Mouse (Mus musculus) heart, embryonic 11.5 days (tissue): ENCODE results near the gene Oxa1l. TPM values are rescaled to one million over a fixed set of nuclear protein-coding genes. Genes with fewer than 3 reads are reported as not detected.

Source experiments
- ATAC-seq: fragments of 200-750 bp; cut with Nextera tagmentation; replicated peaks from 2 replicates; pipeline ENCODE4 v1.8.0; 2017; ENCODE audit warnings: moderate library complexity; ENCODE audit not compliant: insufficient number of reproducible peaks, low FRiP score, low TSS enrichment
- H3K27ac ChIP-seq: fragments of 300-500 bp; sonication (generic); 2 replicates; pipeline ENCODE4 v1.5.1; 2014; ENCODE audit warnings: mild to moderate bottlenecking, low read depth, low read length
- H3K27me3 ChIP-seq: fragments of 300-500 bp; sonication (generic); 2 replicates; pipeline ENCODE4 v1.6.1; 2014; ENCODE audit warnings: mild to moderate bottlenecking, low read length, mixed read lengths; ENCODE audit not compliant: control insufficient read depth, insufficient read depth
- H3K36me3 ChIP-seq: fragments of 300-500 bp; sonication (generic); 2 replicates; pipeline ENCODE4 v1.6.1; 2014; ENCODE audit warnings: mild to moderate bottlenecking, low read length, moderate library complexity, mixed read lengths; ENCODE audit not compliant: control insufficient read depth, insufficient read depth
- H3K4me1 ChIP-seq: fragments of 300-500 bp; sonication (generic); 2 replicates; pipeline ENCODE4 v1.6.1; 2014; ENCODE audit warnings: low read length; ENCODE audit not compliant: control insufficient read depth, insufficient read depth
- H3K4me2 ChIP-seq: fragments of 300-500 bp; sonication (generic); 2 replicates; pipeline ENCODE4 v1.6.1; 2014; ENCODE audit warnings: mild to moderate bottlenecking, moderate library complexity
- H3K4me3 ChIP-seq: fragments of 300-500 bp; sonication (generic); 2 replicates; pipeline ENCODE4 v1.5.1; 2014; ENCODE audit warnings: low read depth, low read length
- H3K9ac ChIP-seq: fragments of 300-500 bp; sonication (generic); 2 replicates; pipeline ENCODE4 v1.6.1; 2014; ENCODE audit warnings: mild to moderate bottlenecking, low read depth, low read length, moderate library complexity
- H3K9me3 ChIP-seq: fragments of 300-500 bp; sonication (generic); replicated peaks from 2 replicates; pipeline ENCODE4 v1.6.1; 2016; ENCODE audit warnings: low read length; ENCODE audit not compliant: control insufficient read depth
- WGBS: fragments of 180-500 bp; shearing (Covaris S2); extraction: QIAGEN DNeasy Blood & Tissue Kit; methylation state at CpG from one replicate; pipeline ENCODE4 v1.1.7; 2014; ENCODE audit not compliant: insufficient replicate concordance; 5-methylcytosine and 5-hydroxymethylcytosine counted together
- polyA plus RNA-seq: library from polyadenylated mRNA; unstranded; fragments of >200 nt; fragmentation: Nextera tagmentation; extraction: Ambion mirVana; gene quantifications from 2 replicates; pipeline ENCODE4 v1.2.1, GENCODE M21; 2014

Gene Oxa1l
- polyA plus RNA-seq, 1 experiment from 2014 or later = 62.5 TPM

DNA sequence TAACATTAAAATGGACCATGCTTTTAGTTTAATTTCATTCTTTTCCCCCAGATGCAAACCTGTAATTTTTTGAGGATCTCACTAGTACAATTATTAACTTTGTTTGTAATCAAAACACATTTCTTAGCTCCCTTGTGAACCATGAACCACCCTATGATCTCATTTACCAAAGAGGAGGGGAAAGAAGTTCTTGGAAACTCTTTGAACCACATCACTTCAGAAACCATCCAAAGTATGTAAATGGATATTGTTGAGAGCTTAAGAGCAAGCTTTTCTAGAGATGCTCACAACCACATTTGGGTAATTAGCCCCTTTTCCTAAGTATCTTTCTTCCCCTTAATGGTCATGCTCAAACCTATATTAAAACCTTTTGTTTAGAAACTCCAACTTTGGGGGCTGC is 33.7 kb downstream of the Oxa1l start:
- Histone ChIP-seq H3K9ac (no peak overlapping the region), H3K27ac (no peak overlapping the region), H3K9me3 (no peaks in the 10 kb centered on the region), H3K4me1 (no peaks in the 10 kb centered on the region), H3K4me2 (no peak overlapping the region), H3K27me3 (no peaks in the 10 kb centered on the region), H3K36me3 (no peaks in the 10 kb centered on the region), H3K4me3 (no peak overlapping the region)
- no peak for ATAC-seq

- no peaks in the 10 kb centered on the region for H3K27me3 ChIP-seq
- H3K4me1 ChIP-seq = no peaks in the 10 kb centered on the region
- H3K27ac ChIP-seq = no peak overlapping the region
- H3K9ac ChIP-seq = no peak overlapping the region
- no peak for ATAC-seq
- no peaks in the 10 kb centered on the region for H3K36me3 ChIP-seq
- H3K4me3 ChIP-seq = no peak overlapping the region
- no peaks in the 10 kb centered on the region for H3K9me3 ChIP-seq
- no peak overlapping the region for H3K4me2 ChIP-seq
- whole genome bisulfite sequencing = 69% methylated on average over 7 of the region's 7 CpGs
Measured at GRCm38 (mm10) chr14:54396685-54397084, 36.1 kb downstream of the Oxa1l start.

DNA sequence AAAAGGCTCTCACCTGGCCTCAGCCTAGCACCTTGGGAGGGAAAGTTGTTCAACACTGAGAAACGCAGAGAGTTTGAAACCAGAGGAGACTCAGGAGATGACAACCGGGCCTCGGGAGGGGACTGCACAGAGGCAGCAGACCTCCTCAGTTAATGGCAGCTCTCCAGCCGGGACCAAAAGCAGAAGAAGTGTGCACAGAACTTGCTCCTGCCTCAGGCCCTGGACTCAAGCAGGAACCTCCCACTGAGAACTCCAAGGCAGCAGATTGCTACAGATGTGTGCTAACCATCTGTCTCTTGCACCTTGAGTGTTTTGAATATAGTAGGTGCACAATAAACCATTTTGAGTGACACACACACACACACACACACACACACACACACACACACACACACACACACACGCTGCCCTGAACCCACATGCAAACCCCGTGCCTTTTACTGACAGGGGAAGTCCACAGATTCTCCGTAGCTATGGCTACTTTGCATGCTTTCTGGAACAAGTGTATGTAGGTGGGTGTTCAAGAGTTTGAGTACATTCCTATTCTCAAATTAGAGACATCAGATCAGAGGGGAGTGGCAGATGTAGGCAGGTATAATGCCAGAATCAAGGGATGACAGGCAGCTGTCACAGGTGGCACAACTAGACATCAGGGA is 37.4 kb downstream of the Oxa1l start:
- no peaks in the 10 kb centered on the region for H3K27me3 ChIP-seq
- H3K4me3 ChIP-seq = no peak overlapping the region
- H3K27ac ChIP-seq = no peak overlapping the region
- H3K9ac ChIP-seq = no peak overlapping the region
- no peak for ATAC-seq
- no peaks in the 10 kb centered on the region for H3K36me3 ChIP-seq
- H3K4me2 ChIP-seq = no peak overlapping the region
- 74% methylated on average over 7 of the region's 7 CpGs for WGBS
- H3K9me3 ChIP-seq = no peaks in the 10 kb centered on the region
- no peaks in the 10 kb centered on the region for H3K4me1 ChIP-seq

DNA sequence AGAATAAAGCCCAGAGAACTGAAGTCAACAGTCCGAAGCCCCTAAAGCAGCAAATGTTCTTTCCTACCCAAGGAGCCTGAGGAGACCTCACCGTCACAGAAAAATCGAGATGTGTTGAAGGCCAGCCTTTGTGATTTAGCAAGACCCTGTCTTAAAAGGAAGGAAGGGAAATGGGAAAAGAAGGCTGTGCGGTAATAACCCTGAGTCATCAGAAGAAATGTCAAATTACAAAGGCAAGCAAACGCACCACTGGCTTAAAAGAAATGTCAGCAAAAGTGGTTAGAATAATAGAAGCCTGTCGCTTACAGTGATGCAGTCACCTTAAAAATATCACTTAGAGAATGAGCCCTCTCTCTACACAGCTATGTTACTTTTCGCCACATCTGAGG is 37.9 kb downstream of the Oxa1l start:
- no peaks in the 10 kb centered on the region for H3K4me1 ChIP-seq
- no peak overlapping the region for H3K4me3 ChIP-seq
- no peak for ATAC-seq
- H3K9me3 ChIP-seq = no peaks in the 10 kb centered on the region
- H3K27me3 ChIP-seq = no peaks in the 10 kb centered on the region
- no peaks in the 10 kb centered on the region for H3K36me3 ChIP-seq
- H3K4me2 ChIP-seq = no peak overlapping the region
- H3K9ac ChIP-seq = no peak overlapping the region
- whole genome bisulfite sequencing = 65% methylated on average over 7 of the region's 7 CpGs
- no peak overlapping the region for H3K27ac ChIP-seq

DNA sequence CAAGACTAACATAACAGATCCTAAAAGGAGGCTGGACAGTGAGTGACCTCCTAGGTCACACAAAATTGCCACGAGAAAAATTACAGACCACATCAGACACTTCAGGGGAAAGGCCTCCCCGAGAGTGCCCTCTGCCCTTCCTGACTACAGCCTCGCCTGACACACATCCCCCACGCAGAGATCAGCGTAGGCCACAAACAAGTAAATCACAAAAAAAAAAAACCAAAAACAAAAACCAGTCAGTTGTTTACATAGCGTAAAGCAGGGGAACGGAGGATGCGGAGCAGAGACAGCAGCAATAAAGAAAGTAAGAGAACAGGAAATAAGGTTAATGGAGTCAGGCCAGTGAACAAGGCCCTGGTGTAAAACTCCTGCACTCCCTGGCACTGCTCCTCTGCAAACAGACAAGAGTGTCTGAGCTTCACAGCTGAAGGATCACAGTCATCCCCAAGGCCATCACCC is 38.3 kb downstream of the Oxa1l start:
- Histone ChIP-seq H3K27me3 (no peaks in the 10 kb centered on the region), H3K4me3 (no peak overlapping the region), H3K36me3 (no peaks in the 10 kb centered on the region), H3K27ac (no peak overlapping the region), H3K9me3 (no peaks in the 10 kb centered on the region), H3K4me1 (no peaks in the 10 kb centered on the region), H3K9ac (no peak overlapping the region), H3K4me2 (no peak overlapping the region)
- ATAC-seq = no peak
- 49% methylated on average over 8 of the region's 8 CpGs for WGBS

- no peak overlapping the region for H3K4me2 ChIP-seq
- H3K36me3 ChIP-seq = no peaks in the 10 kb centered on the region
- no peak overlapping the region for H3K9ac ChIP-seq
- no peak for ATAC-seq
- H3K27me3 ChIP-seq = no peaks in the 10 kb centered on the region
- no peak overlapping the region for H3K27ac ChIP-seq
- no peak overlapping the region for H3K4me3 ChIP-seq
- 64% methylated on average over 3 of the region's 3 CpGs for WGBS
- no peaks in the 10 kb centered on the region for H3K4me1 ChIP-seq
- no peaks in the 10 kb centered on the region for H3K9me3 ChIP-seq
Measured at GRCm38 (mm10) chr14:54401723-54402122, 41.1 kb downstream of the Oxa1l start.

GRCm38 (mm10) chr14:54408336-54409056 is 47.9 kb downstream of the Oxa1l start:
- no peaks in the 10 kb centered on the region for H3K9me3 ChIP-seq
- no peak overlapping the region for H3K27ac ChIP-seq
- no peaks in the 10 kb centered on the region for H3K36me3 ChIP-seq
- 81% methylated on average over 25 of the region's 25 CpGs for WGBS
- peaks cover 13% of the 10 kb centered on the region for H3K4me1 ChIP-seq
- H3K4me3 ChIP-seq = no peak overlapping the region
- ATAC-seq = no peak
- H3K27me3 ChIP-seq = no peaks in the 10 kb centered on the region
- H3K9ac ChIP-seq = no peak overlapping the region
- no peak overlapping the region; the same call in 1 of the 2 replicates for H3K4me2 ChIP-seq

GRCm38 (mm10) chr14:54409057-54409645 is 48.5 kb downstream of the Oxa1l start:
- 69% methylated on average over 7 of the region's 7 CpGs for WGBS
- no peak for ATAC-seq
- no peak overlapping the region for H3K27ac ChIP-seq
- no peaks in the 10 kb centered on the region for H3K9me3 ChIP-seq
- no peak overlapping the region for H3K9ac ChIP-seq
- H3K27me3 ChIP-seq = no peaks in the 10 kb centered on the region
- H3K36me3 ChIP-seq = no peaks in the 10 kb centered on the region
- H3K4me3 ChIP-seq = no peak overlapping the region
- H3K4me2 ChIP-seq = no peak overlapping the region; the same call in 1 of the 2 replicates
- peaks cover 20% of the 10 kb centered on the region for H3K4me1 ChIP-seq
